Mouse (Mus musculus): ENCODE measurements around the gene Syt2.

The Syt2 gene

GRCm38 (mm10) chr1:134650816-134651215 is 4.3 kb downstream of the Syt2 start:
- no peak for DNase-seq (ENCODE audit: low spot score)

GRCm38 (mm10) chr1:134651268-134651850 is 4.9 kb downstream of the Syt2 start:
- no peak for DNase-seq (ENCODE audit: low spot score)

GRCm38 (mm10) chr1:134651851-134652398 is 5.4 kb downstream of the Syt2 start:
- DNase-seq (ENCODE audit: low spot score), result peak; percentile 55

GRCm38 (mm10) chr1:134653603-134654257 is 7.3 kb downstream of the Syt2 start:
- no peak for DNase-seq (ENCODE audit: low spot score)

GRCm38 (mm10) chr1:134658841-134659240 is 12.4 kb downstream of the Syt2 start:
- DNase-seq (ENCODE audit: low spot score), result no peak

GRCm38 (mm10) chr1:134660163-134660562 is 13.7 kb downstream of the Syt2 start:
- no peak for DNase-seq (ENCODE audit: low spot score)

GRCm38 (mm10) chr1:134671234-134672070 is 25.0 kb downstream of the Syt2 start:
- DNase-seq (ENCODE audit: low spot score), result no peak

GRCm38 (mm10) chr1:134674312-134674711 is 27.8 kb downstream of the Syt2 start:
- peak; percentile 56 for DNase-seq (ENCODE audit: low spot score)

GRCm38 (mm10) chr1:134679445-134679844 is 33.0 kb downstream of the Syt2 start:
- no peak for DNase-seq (ENCODE audit: low spot score)

- no peak for DNase-seq (ENCODE audit: low spot score)
These were observed 34.1 kb downstream of the Syt2 start for GRCm38 (mm10) chr1:134680617-134681016.

- no peak for DNase-seq (ENCODE audit: low spot score)
These were observed 36.0 kb downstream of the Syt2 start for GRCm38 (mm10) chr1:134682460-134682859.

- no peak for DNase-seq (ENCODE audit: low spot score)
These were observed 40.5 kb downstream of the Syt2 start for GRCm38 (mm10) chr1:134686834-134687421.

GRCm38 (mm10) chr1:134696302-134696701 is 49.8 kb downstream of the Syt2 start:
- DNase-seq (ENCODE audit: low spot score), result no peak

- DNase-seq (ENCODE audit: low spot score), result no peak
These were observed 50.6 kb downstream of the Syt2 start for GRCm38 (mm10) chr1:134697073-134697472.

GRCm38 (mm10) chr1:134697522-134698250 is 51.2 kb downstream of the Syt2 start:
- DNase-seq (ENCODE audit: low spot score), result no peak

- DNase-seq (ENCODE audit: low spot score), result no peak
These were observed 52.0 kb downstream of the Syt2 start for GRCm38 (mm10) chr1:134698486-134698885.

- no peak for DNase-seq (ENCODE audit: low spot score)
These were observed 52.9 kb downstream of the Syt2 start for GRCm38 (mm10) chr1:134699390-134699789.

- DNase-seq (ENCODE audit: low spot score), result no peak
These were observed 53.7 kb downstream of the Syt2 start for GRCm38 (mm10) chr1:134700151-134700550.

- DNase-seq (ENCODE audit: low spot score), result no peak
These were observed 54.2 kb downstream of the Syt2 start for GRCm38 (mm10) chr1:134700634-134701033.

- DNase-seq (ENCODE audit: low spot score), result no peak
These were observed 54.7 kb downstream of the Syt2 start for GRCm38 (mm10) chr1:134701191-134701590.

GRCm38 (mm10) chr1:134703232-134703631 is 56.8 kb downstream of the Syt2 start:
- DNase-seq (ENCODE audit: low spot score), result no peak

All from testis, postnatal 10 days (tissue).